Mouse (Mus musculus): ENCODE data around the gene Sgpl1. TPM values are rescaled to one million over a fixed set of nuclear protein-coding genes. Genes with fewer than 3 reads are reported as not detected.

Gene Sgpl1
- polyA plus RNA-seq, 1 experiment: 18.7 TPM

GRCm38 (mm10) chr10:61150616-61151015 is 3.1 kb upstream of the Sgpl1 start:
- H3K27ac ChIP-seq (ENCODE audit: control insufficient read depth, insufficient read depth, low read depth, low read length, poor library complexity): no peak overlapping the region
- 74% methylated on average over 6 of the region's 6 CpGs for WGBS
- no peak overlapping the region for H3K4me3 ChIP-seq (replicated peaks; ENCODE audit: control insufficient read depth, low read depth, low read length)
- H3K4me1 ChIP-seq (ENCODE audit: control insufficient read depth, insufficient read depth, low read length): no peaks in the 10 kb centered on the region
- TF ChIP-seq POLR2A (IDR thresholded peaks at IDR 0.05; ENCODE audit: borderline replicate concordance, control insufficient read depth, low read depth, low read length) (no peak), CTCF (IDR thresholded peaks at IDR 0.05; ENCODE audit: control insufficient read depth, insufficient read depth, low read length) (no peak)

- no peak overlapping the region for H3K27ac ChIP-seq (ENCODE audit: control insufficient read depth, insufficient read depth, low read depth, low read length, poor library complexity)
- H3K4me3 ChIP-seq (replicated peaks; ENCODE audit: control insufficient read depth, low read depth, low read length): no peak overlapping the region
- 64% methylated on average over 3 of the region's 3 CpGs for WGBS
- H3K4me1 ChIP-seq (ENCODE audit: control insufficient read depth, insufficient read depth, low read length): no peaks in the 10 kb centered on the region
- TF ChIP-seq CTCF (IDR thresholded peaks at IDR 0.05; ENCODE audit: control insufficient read depth, insufficient read depth, low read length) (no peak), POLR2A (IDR thresholded peaks at IDR 0.05; ENCODE audit: borderline replicate concordance, control insufficient read depth, low read depth, low read length) (no peak)
Measured at GRCm38 (mm10) chr10:61149476-61149875, 2.0 kb upstream of the Sgpl1 start.

- no peaks in the 10 kb centered on the region; the same call in 1 of the 2 replicates for H3K4me1 ChIP-seq (ENCODE audit: control insufficient read depth, insufficient read depth, low read length)
- WGBS: under 1% methylated on average over 11 of the region's 14 CpGs
Measured at GRCm38 (mm10) chr10:61146807-61147156, 721 bp downstream of the Sgpl1 start.

GRCm38 (mm10) chr10:61146119-61146806 is 1.2 kb downstream of the Sgpl1 start:
- TF ChIP-seq POLR2A (IDR thresholded peaks at IDR 0.05; ENCODE audit: borderline replicate concordance, control insufficient read depth, low read depth, low read length) (peak; percentile 4; the same call in 1 of the 2 replicates), CTCF (IDR thresholded peaks at IDR 0.05; ENCODE audit: control insufficient read depth, insufficient read depth, low read length) (no peak)
- under 1% methylated on average over 51 of the region's 53 CpGs for WGBS
- Histone ChIP-seq H3K4me3 (replicated peaks; ENCODE audit: control insufficient read depth, low read depth, low read length) (peak overlapping the region; percentile 96), H3K27ac (ENCODE audit: control insufficient read depth, insufficient read depth, low read depth, low read length, poor library complexity) (peak overlapping the region; percentile 90), H3K4me1 (ENCODE audit: control insufficient read depth, insufficient read depth, low read length) (no peaks in the 10 kb centered on the region; the same call in 1 of the 2 replicates)

More at GRCm38 (mm10) chr10:61146807-61147156, 721 bp downstream of the Sgpl1 start:
- Histone ChIP-seq H3K4me3 (replicated peaks; ENCODE audit: control insufficient read depth, low read depth, low read length) (peak overlapping the region; percentile 96), H3K27ac (ENCODE audit: control insufficient read depth, insufficient read depth, low read depth, low read length, poor library complexity) (peak overlapping the region; percentile 99)
- TF ChIP-seq CTCF (IDR thresholded peaks at IDR 0.05; ENCODE audit: control insufficient read depth, insufficient read depth, low read length): no peak
- TF ChIP-seq POLR2A (IDR thresholded peaks at IDR 0.05; ENCODE audit: borderline replicate concordance, control insufficient read depth, low read depth, low read length): no peak

- 4% methylated on average over 3 of the region's 3 CpGs for WGBS
- H3K27ac ChIP-seq (ENCODE audit: control insufficient read depth, insufficient read depth, low read depth, low read length, poor library complexity): peak overlapping the region; percentile 90; the same call in 1 of the 2 replicates
- peak overlapping the region; percentile 96 for H3K4me3 ChIP-seq (replicated peaks; ENCODE audit: control insufficient read depth, low read depth, low read length)
- no peaks in the 10 kb centered on the region; the same call in 1 of the 2 replicates for H3K4me1 ChIP-seq (ENCODE audit: control insufficient read depth, insufficient read depth, low read length)
- no peak for TF ChIP-seq POLR2A (IDR thresholded peaks at IDR 0.05; ENCODE audit: borderline replicate concordance, control insufficient read depth, low read depth, low read length)
- TF ChIP-seq CTCF (IDR thresholded peaks at IDR 0.05; ENCODE audit: control insufficient read depth, insufficient read depth, low read length): no peak
Measured at GRCm38 (mm10) chr10:61145766-61146118, 1.8 kb downstream of the Sgpl1 start.

- TF ChIP-seq POLR2A (IDR thresholded peaks at IDR 0.05; ENCODE audit: borderline replicate concordance, control insufficient read depth, low read depth, low read length): no peak
- TF ChIP-seq CTCF (IDR thresholded peaks at IDR 0.05; ENCODE audit: control insufficient read depth, insufficient read depth, low read length): no peak
- 63% methylated on average over 2 of the region's 2 CpGs for WGBS
- H3K4me1 ChIP-seq (ENCODE audit: control insufficient read depth, insufficient read depth, low read length): no peaks in the 10 kb centered on the region; the same call in 1 of the 2 replicates
- H3K4me3 ChIP-seq (replicated peaks; ENCODE audit: control insufficient read depth, low read depth, low read length): no peak overlapping the region
- H3K27ac ChIP-seq (ENCODE audit: control insufficient read depth, insufficient read depth, low read depth, low read length, poor library complexity): no peak overlapping the region
Measured at GRCm38 (mm10) chr10:61143343-61143742, 4.2 kb downstream of the Sgpl1 start.

- Histone ChIP-seq H3K27ac (ENCODE audit: control insufficient read depth, insufficient read depth, low read depth, low read length, poor library complexity) (no peak overlapping the region), H3K4me3 (replicated peaks; ENCODE audit: control insufficient read depth, low read depth, low read length) (no peak overlapping the region), H3K4me1 (ENCODE audit: control insufficient read depth, insufficient read depth, low read length) (no peaks in the 10 kb centered on the region; the same call in 1 of the 2 replicates)
- no peak for TF ChIP-seq POLR2A (IDR thresholded peaks at IDR 0.05; ENCODE audit: borderline replicate concordance, control insufficient read depth, low read depth, low read length)
- TF ChIP-seq CTCF (IDR thresholded peaks at IDR 0.05; ENCODE audit: control insufficient read depth, insufficient read depth, low read length): no peak
- 76% methylated on average over 1 of the region's 1 CpGs for WGBS
Measured at GRCm38 (mm10) chr10:61137567-61137966, 9.9 kb downstream of the Sgpl1 start.

GRCm38 (mm10) chr10:61135226-61135839 is 12.2 kb downstream of the Sgpl1 start:
- H3K27ac ChIP-seq (ENCODE audit: control insufficient read depth, insufficient read depth, low read depth, low read length, poor library complexity): no peak overlapping the region
- no peaks in the 10 kb centered on the region; the same call in 1 of the 2 replicates for H3K4me1 ChIP-seq (ENCODE audit: control insufficient read depth, insufficient read depth, low read length)
- 29% methylated on average over 3 of the region's 3 CpGs for WGBS
- H3K4me3 ChIP-seq (replicated peaks; ENCODE audit: control insufficient read depth, low read depth, low read length): no peak overlapping the region
- TF ChIP-seq CTCF (IDR thresholded peaks at IDR 0.05; ENCODE audit: control insufficient read depth, insufficient read depth, low read length) (no peak), POLR2A (IDR thresholded peaks at IDR 0.05; ENCODE audit: borderline replicate concordance, control insufficient read depth, low read depth, low read length) (no peak)

Measured in bone marrow, adult 2 months (tissue).